Mouse (Mus musculus) spleen, postnatal 4 days (tissue): Measurements from ENCODE around the gene Pde4b.

Experiments
- DNase-seq, 2 experiments: peaks; one replicate each; pipeline ENCODE4 v3.0.0; 2022; ENCODE audit warnings: low spot score in 2 of 2

The Pde4b gene

DNA sequence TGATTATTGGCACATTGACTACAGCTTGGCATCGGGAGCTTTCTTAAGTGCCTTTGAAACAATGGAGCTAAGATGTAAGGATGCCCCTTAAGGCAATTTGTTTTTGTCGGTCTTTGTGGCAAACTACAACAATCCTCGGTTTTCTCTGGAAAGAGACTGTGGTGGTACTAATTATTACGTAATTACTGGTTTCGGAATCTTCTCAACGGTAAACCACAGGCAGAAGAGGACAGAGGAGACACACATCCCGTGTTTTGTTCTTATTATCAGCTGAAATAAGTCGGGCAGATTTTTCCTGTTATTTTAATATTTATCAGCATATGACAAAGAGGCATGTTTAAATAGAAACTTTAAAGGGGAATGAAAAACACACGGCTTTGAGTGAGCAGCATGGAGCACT, 420.0 kb downstream of the Pde4b start:
- no peak for DNase-seq

DNA sequence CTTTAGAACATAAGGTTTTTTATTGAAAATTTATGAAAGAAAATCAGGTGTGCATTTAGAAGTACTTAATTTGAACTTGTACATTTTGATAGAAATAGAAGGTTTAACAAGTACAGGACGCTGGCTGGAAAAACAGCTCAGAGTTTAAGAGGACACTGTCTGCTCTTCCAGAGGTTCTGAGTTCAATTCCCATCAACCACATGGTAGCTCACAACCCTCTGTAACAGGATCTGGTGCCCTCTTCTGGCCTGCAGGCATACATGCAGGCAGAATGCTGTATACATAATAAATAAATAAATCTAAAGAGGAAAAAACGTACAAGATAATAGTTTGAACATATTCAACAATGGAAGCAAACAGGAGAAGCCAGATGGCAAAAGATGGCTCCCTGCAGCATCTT, 420.4 kb downstream of the Pde4b start:
- DNase-seq: no peak

DNA sequence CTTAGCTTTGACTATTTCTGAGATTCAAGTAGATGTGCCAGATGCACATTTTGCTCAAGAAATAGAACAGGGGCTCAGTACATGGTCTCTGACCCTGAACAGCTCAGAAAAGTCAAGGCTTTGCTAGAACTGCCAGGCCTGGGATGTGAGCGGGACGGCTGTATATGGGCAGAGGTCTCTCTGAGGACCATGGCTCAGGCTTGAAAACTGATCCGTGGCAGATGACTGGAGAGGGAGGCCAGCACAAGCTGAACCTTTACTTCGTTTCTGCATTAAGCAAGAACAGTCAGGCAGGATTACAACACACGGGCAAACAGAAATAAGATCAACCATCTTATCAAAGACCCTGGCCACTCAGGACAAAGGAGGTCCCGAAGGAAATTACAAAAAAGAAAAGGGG, 422.7 kb downstream of the Pde4b start:
- no peak for DNase-seq

DNA sequence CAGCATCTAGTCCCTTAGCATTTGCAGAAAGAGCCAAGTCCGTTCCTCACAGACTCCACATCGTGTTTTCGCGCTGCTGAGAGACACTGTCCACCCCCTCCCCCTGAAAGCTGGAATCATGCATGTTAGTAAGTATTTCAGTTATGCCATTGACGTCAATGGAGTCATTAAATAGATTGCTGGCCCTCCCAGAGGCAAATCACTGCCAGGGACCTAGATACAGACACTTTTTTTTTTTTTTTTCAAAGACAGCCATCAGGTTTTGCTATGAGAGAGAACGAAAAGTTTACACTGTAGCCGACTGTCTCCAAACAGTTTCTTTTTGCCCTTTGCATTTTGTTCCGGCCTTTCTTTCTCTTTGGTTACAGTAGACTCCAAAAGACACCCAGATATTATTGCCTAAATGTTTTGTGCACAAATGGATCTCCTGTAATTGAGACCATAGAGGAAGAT, 423.6 kb downstream of the Pde4b start:
- DNase-seq: peak in 1 of 2 experiments; percentile 38

DNA sequence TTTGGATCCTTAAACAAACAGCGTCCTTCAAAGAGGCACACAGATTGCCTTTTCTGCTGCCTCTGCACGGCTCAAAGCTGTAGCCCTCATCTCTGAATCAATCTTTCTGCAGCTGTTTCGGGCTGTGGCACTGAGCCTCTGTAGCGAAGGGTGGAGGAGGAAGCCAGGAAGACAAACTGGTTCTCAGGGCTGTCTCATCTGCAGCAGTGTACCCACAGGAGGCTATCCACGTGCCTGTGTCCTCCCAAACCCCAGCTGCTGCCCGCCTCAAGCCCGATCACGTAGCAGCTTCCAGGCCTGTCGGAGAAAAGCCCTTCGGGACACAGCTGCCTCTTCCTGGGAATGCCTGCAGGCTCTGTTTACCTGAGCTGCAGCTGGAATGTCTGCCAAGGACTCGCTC, 424.2 kb downstream of the Pde4b start:
- DNase-seq: peak in 1 of 2 experiments; percentile 30

DNA sequence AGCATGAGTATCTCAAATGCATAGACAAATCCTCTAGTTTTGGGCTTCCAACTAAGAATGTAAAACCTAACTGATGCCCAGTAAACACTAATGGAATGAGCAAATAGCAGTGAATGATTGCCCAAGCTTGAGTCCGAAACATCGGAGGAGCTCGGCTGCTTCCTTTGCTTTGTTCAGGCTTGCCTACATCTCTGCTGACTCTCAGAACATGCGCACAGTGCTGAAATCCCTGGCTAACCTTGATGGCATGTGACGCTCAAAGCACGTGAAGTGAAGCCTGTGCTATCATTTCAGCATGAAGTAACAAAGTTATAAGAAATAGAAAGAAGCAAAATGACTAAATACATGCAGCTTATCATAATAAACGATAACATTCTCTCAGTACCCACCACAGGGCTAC, 425.6 kb downstream of the Pde4b start:
- DNase-seq: no peak

DNA sequence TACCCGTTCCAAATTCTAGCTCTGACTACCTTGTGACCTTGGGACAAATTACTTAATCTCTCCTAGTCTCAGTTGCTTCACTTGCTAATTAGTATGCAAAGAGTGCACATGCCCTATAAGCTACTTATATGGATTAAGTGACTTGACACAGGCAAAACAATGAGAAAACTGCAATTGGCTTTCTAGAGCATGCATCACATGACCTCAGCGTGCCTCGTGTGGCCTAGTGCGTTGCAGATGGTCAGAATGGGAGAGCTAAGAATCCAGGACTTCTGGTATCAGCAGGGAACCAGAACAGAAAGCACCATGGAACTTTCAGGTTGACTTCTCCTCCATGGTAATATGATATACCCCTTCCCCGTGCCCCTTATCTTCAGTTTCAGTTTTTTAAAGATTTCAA, 426.2 kb downstream of the Pde4b start:
- no peak for DNase-seq

DNA sequence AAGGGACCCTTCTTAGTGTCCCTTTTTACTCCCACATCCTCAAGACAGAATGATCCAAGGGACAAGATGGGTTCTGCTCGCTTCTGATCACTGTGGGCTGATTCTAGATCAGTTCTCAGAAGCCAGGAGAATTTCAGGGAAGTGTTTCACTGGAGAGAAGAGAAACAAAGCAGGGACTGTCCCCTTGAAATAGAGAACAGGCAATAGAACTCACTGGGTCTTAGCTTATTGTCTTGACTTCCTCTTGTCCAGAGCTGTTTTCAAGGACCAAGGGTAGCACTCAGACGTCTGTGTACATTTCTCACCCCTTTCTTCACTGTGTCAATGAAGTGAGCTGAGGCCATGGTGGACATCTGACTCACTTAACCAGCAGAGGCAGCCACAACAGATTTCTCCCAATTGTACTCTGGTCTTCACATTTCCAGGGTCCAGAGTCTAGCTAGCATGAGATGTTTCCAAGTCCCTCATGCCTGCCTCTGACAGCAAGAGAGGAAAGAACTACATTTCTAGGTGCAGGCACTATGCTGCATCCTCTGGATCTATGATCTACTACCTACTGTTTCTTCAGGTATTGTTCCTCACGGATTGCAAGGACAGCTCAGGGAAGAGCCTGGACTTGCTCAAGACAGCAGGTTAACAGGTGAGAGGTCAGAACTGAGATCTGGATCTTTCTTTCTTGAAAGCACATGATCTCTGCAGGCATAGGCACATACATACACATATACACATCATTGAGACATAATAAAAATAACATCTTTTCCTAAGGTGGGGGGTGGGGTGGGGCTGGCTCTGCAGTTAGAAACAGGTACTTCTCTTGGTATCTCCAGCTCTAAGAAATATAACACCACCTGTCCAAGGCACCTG, 427.9 kb downstream of the Pde4b start:
- DNase-seq: no peak

DNA sequence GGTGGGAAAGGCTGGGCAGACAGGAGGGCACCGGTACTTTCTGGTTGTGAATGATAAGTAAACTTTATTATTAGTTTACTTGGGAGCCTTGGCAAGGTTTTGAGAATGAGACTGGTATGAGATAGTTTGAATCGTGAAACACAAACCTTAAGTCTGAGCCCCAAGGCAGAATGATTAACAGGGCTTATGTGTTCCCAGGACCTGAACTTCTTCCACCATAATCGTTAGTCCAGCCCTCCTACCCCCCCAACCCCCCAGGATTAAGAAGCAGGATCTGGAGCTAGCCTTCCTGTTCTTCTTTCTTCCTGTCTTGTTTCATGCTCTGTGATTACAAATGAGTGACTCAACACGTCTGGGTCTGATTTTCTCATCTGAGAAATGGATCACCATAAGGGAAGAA, 429.1 kb downstream of the Pde4b start:
- DNase-seq: no peak

DNA sequence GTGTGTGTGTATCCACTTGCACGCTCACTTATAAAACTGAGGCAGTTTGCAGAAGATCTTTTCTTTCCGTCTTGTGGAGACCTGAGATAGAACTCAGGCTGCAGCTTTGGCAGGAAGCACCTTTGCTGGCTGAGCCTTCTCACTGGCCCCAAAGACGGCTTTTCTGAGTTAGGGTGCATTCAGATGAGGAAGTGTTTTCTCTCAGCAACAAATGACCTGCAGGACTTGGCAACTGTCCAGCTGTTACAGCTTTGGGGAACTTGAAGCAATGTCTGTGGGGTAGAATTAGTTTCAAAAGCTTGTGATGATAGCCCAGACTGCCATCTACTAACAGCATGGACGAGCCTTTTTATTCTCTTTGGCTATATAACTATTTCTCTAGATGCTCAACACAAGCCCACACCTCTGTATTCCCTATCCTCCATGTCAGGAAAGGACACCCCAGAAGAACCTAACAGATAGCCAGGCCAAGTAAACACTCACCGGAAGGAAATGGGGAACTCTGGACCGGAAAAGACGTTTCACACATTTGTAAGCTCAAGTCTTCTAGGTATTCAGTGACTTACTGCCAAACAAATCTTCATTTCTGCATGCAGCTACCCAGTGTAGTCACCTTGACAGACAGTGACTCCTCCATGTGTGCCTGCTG, 429.8 kb downstream of the Pde4b start:
- peak; percentile 74 to 84 for DNase-seq

DNA sequence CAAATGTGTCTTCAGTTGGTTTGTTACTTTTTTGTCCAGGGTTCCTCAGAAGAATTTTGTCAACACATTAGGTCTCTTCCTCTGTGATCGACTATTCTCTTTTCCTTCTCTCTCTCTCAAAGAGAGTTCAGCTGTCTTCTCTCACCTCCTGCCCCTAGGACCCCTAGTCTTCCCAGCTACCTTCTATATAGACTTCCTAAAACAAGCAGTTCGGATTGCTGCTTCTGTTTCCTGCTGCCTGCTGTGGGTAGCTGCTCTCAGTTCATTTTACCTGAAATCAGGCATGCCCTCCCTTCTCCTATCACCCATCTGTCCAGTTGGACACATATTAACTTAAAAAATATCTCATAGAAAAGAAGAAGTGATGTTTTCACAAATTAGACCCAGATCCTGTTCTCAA, 430.3 kb downstream of the Pde4b start:
- no peak for DNase-seq

DNA sequence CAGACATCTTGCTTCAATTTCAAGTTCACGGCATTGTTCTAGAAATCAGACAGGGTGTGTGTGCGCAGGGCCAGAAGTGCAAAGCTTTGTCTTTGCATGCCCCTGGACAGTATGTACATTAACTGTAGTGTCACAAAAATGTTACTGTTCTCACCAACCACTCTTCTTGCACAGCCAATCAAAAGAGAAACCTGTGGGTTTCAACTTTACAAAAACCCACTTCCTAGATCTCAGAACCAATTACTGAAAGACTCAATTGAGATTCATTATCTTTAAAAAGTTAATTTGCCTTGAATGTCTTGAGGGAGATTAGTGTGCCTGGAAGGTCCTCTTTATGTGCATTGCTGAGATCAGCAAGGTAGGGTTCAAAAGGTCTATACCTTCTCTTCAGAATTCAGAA, 431.0 kb downstream of the Pde4b start:
- DNase-seq: no peak

DNA sequence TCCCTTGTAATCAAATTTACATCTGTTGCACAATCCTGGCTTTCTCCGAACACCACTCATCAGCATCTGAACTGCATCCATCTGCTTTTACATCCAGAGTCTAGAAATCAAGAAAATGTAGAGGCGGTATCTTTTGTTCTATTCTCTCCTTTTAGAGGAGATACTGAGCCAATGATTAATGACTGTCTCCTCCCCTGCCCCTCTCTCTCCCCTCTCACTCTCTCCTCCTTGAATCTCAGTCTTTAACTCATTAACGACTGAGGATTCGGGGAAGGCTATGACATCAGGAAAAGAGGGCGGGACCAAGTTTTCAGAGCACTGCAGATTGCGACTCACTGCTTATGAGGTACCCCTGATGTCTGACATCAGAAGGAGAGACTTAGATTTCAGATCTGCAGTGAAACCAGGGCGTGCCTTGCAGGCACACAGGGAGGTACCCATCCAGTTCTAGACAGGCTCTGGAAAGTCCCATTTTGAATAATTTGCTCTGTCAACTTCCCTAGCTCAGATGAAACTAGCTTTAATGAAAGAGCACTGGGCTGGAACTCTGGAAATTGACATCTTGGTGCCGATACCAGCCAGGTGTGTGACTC, 433.4 kb downstream of the Pde4b start:
- DNase-seq: no peak

DNA sequence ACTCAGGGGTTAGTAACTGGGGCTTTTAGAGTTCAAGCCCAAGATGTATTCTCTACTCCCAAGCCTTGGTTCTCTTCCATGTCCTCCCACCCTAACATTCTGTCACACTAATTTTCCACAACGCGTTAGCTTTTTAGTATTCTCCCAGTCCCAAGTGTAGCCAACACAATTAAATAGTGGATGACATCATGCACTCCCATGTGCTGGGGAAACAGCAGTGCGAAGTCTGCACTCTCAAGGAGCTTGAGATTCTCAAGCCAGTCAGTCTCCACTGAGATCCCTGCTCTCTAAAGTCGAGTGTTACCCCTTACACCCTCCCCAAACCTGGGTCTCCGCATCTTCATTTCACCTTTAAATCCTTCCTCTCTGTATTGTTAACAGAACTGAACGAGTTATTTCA, 434.1 kb downstream of the Pde4b start:
- no peak for DNase-seq

DNA sequence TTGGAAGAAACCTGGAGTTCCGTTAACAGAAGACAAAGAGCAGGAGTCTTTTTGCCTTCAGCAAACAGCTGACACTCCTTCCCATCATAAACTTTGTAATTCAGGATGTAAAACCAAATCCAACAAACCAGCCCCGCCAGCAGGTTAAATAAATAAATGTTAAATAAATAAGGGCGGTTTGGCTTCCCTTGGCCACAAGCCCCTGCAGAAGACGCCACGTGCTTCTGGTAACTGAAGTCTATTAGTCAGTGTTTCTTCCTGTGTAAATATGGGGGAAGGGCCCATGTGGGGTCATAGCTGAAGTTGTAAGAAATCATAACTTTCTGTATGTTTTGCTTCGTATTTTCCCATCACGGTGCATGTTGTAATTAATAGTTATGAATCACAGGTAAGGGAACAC, 440.0 kb downstream of the Pde4b start:
- DNase-seq: no peak

DNA sequence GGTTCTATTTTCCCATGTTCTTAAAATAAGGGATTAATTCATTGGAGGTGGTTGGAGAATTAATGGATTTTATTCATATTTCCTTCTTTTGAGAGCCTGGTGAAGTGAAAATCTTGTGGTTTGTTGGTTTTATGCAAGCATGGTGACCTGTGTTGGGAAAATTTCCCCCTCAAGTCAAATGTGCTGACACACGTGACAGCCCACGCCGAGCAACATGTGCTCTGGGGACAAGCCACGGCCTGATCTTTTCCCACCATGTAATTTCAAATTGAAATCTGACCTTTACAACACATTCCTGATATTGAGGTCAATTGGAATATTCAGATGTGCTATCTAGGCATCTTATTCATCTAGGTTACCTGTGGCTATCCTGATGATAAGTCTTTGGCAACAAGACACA, 443.5 kb downstream of the Pde4b start:
- DNase-seq: no peak

DNA sequence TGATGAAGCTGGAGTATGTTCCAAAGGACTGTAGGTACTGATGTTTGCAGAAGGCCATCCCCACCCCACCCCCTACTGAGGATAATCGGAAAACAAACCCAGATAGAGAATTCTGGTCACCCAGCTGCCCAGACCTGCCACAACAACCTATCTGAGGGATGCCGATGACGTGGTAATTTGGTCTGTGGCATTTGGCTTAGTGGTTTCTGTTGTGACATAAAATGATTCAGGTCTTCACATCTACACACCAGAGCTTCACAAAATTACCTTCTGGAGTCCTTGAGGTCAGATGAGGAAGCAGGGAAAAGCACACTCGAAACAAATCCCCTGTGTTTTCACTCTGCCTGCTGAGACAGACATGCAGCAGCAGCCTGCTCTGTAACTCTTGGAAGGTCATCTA, 444.4 kb downstream of the Pde4b start:
- no peak for DNase-seq

DNA sequence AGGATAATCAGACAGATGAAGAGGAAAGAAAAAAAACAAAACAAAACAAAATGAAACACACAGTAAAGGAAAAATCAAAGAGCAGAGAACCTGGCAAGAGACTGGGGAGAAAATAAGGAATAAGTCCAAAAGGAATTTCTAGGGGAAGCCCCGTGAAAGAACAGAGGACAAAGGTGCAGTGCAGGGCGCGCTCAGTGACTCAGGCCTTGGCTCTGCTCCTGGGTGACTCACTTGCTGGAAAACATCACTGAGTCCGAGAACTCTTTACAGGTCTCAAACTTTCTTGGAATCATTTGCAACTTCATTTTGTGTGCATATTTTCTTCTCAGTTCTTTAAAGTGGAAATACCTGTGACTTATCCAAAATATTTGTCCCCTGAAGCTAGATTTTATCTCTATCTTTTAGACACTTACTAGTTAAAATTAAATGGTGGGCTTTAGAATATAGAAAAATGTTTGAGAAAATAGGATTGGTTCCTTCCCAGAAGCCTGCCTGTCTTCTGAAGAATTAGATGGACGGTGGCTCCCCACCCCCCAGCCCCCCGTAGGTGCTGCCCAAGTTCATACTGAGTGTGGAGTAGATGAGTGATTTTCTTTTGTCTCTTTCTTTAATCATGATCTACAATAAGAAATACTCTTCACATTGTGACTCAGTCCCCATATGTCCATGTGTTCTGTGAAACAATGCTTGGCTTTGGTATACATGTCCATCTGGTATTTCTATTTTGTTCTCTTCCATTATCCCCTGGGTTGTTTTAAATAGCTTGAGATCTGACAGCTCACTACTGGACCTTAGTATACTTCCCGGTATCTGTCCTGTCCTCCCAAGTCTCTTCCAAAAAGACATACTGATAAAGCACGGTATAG, 446.1 kb downstream of the Pde4b start:
- no peak for DNase-seq

DNA sequence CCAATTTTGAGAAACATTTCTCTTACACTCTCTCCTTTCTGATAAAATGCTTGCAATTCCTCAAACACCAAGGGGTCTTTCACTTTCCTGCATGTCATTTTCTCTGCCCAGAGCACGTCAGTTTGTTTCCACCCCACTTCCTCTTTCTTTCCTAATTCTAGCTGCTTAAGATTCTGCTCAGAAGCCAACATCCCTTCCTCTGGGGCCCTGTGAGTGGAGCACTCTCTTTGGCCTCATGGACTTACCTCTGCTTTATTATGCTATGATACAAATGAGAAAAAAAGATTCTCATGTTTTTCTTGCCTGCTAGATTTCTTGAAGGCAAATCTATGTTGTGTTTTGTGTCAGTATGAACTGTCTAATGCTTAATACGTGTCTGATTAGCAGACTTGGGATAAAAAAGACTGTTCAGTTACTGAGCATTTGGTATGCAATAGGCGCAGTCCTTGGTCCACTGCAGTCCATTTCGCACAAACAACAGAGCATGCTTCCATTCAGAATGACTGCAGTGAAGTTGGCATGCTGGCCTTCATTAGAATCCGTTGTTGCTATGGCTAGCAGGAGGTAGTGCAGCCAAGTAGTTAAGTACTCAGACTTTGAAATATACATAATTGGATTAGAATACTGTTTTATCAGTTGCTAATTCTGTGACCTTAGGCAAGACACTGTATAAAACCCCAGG, 446.8 kb downstream of the Pde4b start:
- DNase-seq: no peak

DNA sequence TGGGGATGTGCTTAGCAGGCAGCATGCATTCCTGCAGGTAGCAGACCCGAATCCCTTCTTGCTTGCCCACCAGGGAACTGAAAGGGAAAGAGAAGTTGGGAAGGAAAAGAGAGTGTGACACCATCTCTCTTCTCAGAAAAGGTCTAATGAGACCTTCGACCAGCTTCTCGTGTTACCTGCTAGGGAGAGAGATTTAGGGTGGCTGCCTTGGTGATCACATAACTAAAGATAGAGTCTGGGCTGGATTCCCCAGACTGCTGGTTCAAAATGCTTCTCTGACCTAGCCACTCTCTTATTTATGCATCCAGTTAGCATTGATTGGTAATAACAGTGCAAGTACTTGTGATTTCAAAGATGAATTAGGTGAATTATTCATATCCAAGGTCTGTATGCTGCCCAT, 448.5 kb downstream of the Pde4b start:
- no peak for DNase-seq

DNA sequence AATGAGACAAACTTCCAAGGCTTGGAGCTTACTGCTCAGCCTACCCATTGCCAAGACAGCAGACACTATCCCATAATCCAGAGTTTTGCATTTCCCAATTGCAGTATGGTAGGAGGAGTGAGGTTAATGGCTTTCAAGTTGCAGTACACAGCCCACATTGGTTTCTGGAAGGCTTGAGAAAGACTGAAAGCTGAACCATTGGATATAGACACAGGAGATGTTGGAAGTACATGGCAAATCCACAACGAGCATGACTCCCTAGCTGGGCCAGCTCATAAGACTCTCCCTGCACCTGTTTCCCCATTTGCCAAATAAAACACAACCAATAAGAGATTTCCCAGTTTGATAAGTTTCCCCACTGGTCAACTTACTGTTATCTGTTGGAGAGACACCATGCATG, 450.9 kb downstream of the Pde4b start:
- DNase-seq: no peak
